Mouse (Mus musculus): ENCODE data around the gene Sema5b.

Gene Sema5b

GRCm38 (mm10) chr16:35627992-35628607 is 87.2 kb downstream of the Sema5b start:
- in situ Hi-C loops (cut with MboI, MseI) = loop anchor here (5.0 to 10.0 kb wide), 2 partner anchors 206 to 313 kb away; no protein-coding TSS in a partner anchor

GRCm38 (mm10) chr16:35630470-35631183 is 89.7 kb downstream of the Sema5b start:
- in situ Hi-C loops (cut with MboI, MseI) = no loop called here

- in situ Hi-C loops (cut with MboI, MseI) = no loop called here
Measured at GRCm38 (mm10) chr16:35633058-35633457, 92.1 kb downstream of the Sema5b start.

- in situ Hi-C loops (cut with MboI, MseI) = no loop called here
Measured at GRCm38 (mm10) chr16:35634971-35635370, 94.0 kb downstream of the Sema5b start.

GRCm38 (mm10) chr16:35639505-35639904 is 98.6 kb downstream of the Sema5b start:
- in situ Hi-C loops (cut with MboI, MseI) = no loop called here

GRCm38 (mm10) chr16:35648862-35649261 is 107.9 kb downstream of the Sema5b start:
- in situ Hi-C loops (cut with MboI, MseI) = no loop called here

- in situ Hi-C loops (cut with MboI, MseI) = no loop called here
Measured at GRCm38 (mm10) chr16:35652206-35652605, 111.3 kb downstream of the Sema5b start.

GRCm38 (mm10) chr16:35652706-35653105 is 111.8 kb downstream of the Sema5b start:
- in situ Hi-C loops (cut with MboI, MseI) = no loop called here

GRCm38 (mm10) chr16:35653951-35654350 is 113.0 kb downstream of the Sema5b start:
- in situ Hi-C loops (cut with MboI, MseI) = no loop called here

GRCm38 (mm10) chr16:35660222-35660621 is 119.3 kb downstream of the Sema5b start:
- in situ Hi-C loops (cut with MboI, MseI) = no loop called here

- in situ Hi-C loops (cut with MboI, MseI) = no loop called here
Measured at GRCm38 (mm10) chr16:35663831-35664414, 123.0 kb downstream of the Sema5b start.

- in situ Hi-C loops (cut with MboI, MseI) = no loop called here
Measured at GRCm38 (mm10) chr16:35664847-35665246, 123.9 kb downstream of the Sema5b start.

GRCm38 (mm10) chr16:35677511-35678113 is 136.7 kb downstream of the Sema5b start:
- in situ Hi-C loops (cut with MboI, MseI) = no loop called here

GRCm38 (mm10) chr16:35678476-35678875 is 137.5 kb downstream of the Sema5b start:
- in situ Hi-C loops (cut with MboI, MseI) = no loop called here

- in situ Hi-C loops (cut with MboI, MseI) = no loop called here
Measured at GRCm38 (mm10) chr16:35681327-35682108, 140.6 kb downstream of the Sema5b start.

GRCm38 (mm10) chr16:35685027-35685426 is 144.1 kb downstream of the Sema5b start:
- in situ Hi-C loops (cut with MboI, MseI) = no loop called here

- in situ Hi-C loops (cut with MboI, MseI) = no loop called here
Measured at GRCm38 (mm10) chr16:35686491-35686890, 145.5 kb downstream of the Sema5b start.

GRCm38 (mm10) chr16:35691606-35692005 is 150.7 kb downstream of the Sema5b start:
- in situ Hi-C loops (cut with MboI, MseI) = no loop called here

GRCm38 (mm10) chr16:35694250-35694846 is 153.4 kb downstream of the Sema5b start:
- in situ Hi-C loops (cut with MboI, MseI) = no loop called here

GRCm38 (mm10) chr16:35696103-35696502 is 155.2 kb downstream of the Sema5b start:
- in situ Hi-C loops (cut with MboI, MseI) = no loop called here

- in situ Hi-C loops (cut with MboI, MseI) = loop anchor here in 1 of 2 experiments (10.0 kb wide), 1 partner anchor 1923 kb away; no protein-coding TSS in a partner anchor
Measured at GRCm38 (mm10) chr16:35701823-35702222, 160.9 kb downstream of the Sema5b start.

Data from T-helper 17 cell (primary cell).